Mouse (Mus musculus) pancreas, adult 10 weeks (tissue): ENCODE data around the gene Nlrp4e. TPM values are rescaled to one million over a fixed set of nuclear protein-coding genes. Genes with fewer than 3 reads are reported as not detected.

ENCODE experiments used
- polyA plus RNA-seq: library from polyadenylated mRNA; stranded (reverse); fragments of 350-450 nt; fragmentation: Illumina TruSeq; extraction: RNeasy Lipid Tissue Mini Kit (QIAGEN cat#74804); gene quantifications from one replicate; pipeline ENCODE4 v1.2.3, GENCODE M21; 2015; ENCODE audit warnings: low read depth, low replicate concordance; ENCODE audit not compliant: insufficient read depth

Gene Nlrp4e
- not detected for polyA plus RNA-seq

GRCm38 (mm10) chr7:23300892-23301291, at the start of gene Nlrp4e:
TSS of gene Nlrp4e (plus strand) at chr7:23301192.

GRCm38 (mm10) chr7:23251582-23251981, 49.4 kb upstream of the Nlrp4e start, which contains the start of gene Vmn1r166:
TSS of gene Vmn1r166 (minus strand) at chr7:23251682.

GRCm38 (mm10) chr7:23278800-23279199, 22.2 kb upstream of the Nlrp4e start, which contains the start of gene Gm6902:
TSS of gene Gm6902 (minus strand) at chr7:23278900.

GRCm38 (mm10) chr7:23385589-23385988, 84.6 kb downstream of the Nlrp4e start, which contains the start of gene Nlrp5:
TSS of gene Nlrp5 (plus strand) at chr7:23385889.

Other genes starting within 250 kb of the Nlrp4e start
- not detected for gene Vmn1r163, start 245.7 kb upstream of the Nlrp4e start, polyA plus RNA-seq
- gene Gm8720, start 233.7 kb upstream of the Nlrp4e start, polyA plus RNA-seq, result not detected
- not detected for gene Gm10662, start 156.7 kb upstream of the Nlrp4e start, polyA plus RNA-seq
- not detected for gene Vmn1r165, start 83.9 kb upstream of the Nlrp4e start, polyA plus RNA-seq
- not detected for gene Vmn1r166, start 49.5 kb upstream of the Nlrp4e start, polyA plus RNA-seq
- gene Gm6902, start 22.3 kb upstream of the Nlrp4e start, polyA plus RNA-seq, result not detected
- gene Nlrp5, start 84.7 kb downstream of the Nlrp4e start, polyA plus RNA-seq, result not detected
- gene Vmn1r167, start 206.0 kb downstream of the Nlrp4e start, polyA plus RNA-seq, result not detected
- gene Vmn1r168, start 238.5 kb downstream of the Nlrp4e start, polyA plus RNA-seq, result not detected